Mouse (Mus musculus): ENCODE measurements at regions not wholly inside any gene's neighbourhood (a gene's known extent, or its start where the extent isn't known, plus 50 kb on each side); places are given as distances from the start of the nearest gene placed in this dataset.

- DNase-seq (ENCODE audit: low spot score), result no peak
- Histone ChIP-seq H3K27me3 (ENCODE audit: insufficient read depth, poor library complexity, severe bottlenecking) (no peaks in the 10 kb centered on the region), H3K36me3 (no peaks in the 10 kb centered on the region), H3K4me1 (no peaks in the 10 kb centered on the region), H3K4me3 (no peak overlapping the region), H3K27ac (no peak overlapping the region), H3K9me3 (no peaks in the 10 kb centered on the region)
- WGBS, result 76% methylated on average over 12 of the region's 12 CpGs
Observed at GRCm38 (mm10) chr19:28167451-28168165, 156.6 kb upstream of the Rfx3 start.

- Histone ChIP-seq H3K36me3 (no peaks in the 10 kb centered on the region), H3K27ac (no peak overlapping the region), H3K9me3 (no peaks in the 10 kb centered on the region), H3K4me3 (no peak overlapping the region), H3K4me1 (no peaks in the 10 kb centered on the region), H3K27me3 (ENCODE audit: insufficient read depth, poor library complexity, severe bottlenecking) (no peaks in the 10 kb centered on the region)
- no peak for DNase-seq (ENCODE audit: low spot score)
- WGBS, result 83% methylated on average over 7 of the region's 7 CpGs
Observed at GRCm38 (mm10) chr19:28166626-28167025, 155.7 kb upstream of the Rfx3 start.

GRCm38 (mm10) chr19:28165901-28166361, 155.0 kb upstream of the Rfx3 start:
- DNase-seq (ENCODE audit: low spot score), result peak; percentile 78
- H3K9me3 ChIP-seq, result no peaks in the 10 kb centered on the region
- H3K27me3 ChIP-seq (ENCODE audit: insufficient read depth, poor library complexity, severe bottlenecking), result no peaks in the 10 kb centered on the region
- WGBS, result 54% methylated on average over 15 of the region's 15 CpGs
- no peaks in the 10 kb centered on the region for H3K36me3 ChIP-seq
- H3K4me3 ChIP-seq, result peak overlapping the region; percentile 39; the same call in 1 of the 2 replicates
- no peaks in the 10 kb centered on the region for H3K4me1 ChIP-seq
- H3K27ac ChIP-seq, result no peak overlapping the region

- H3K27ac ChIP-seq, result no peak overlapping the region
- no peak for DNase-seq (ENCODE audit: low spot score)
- 85% methylated on average over 6 of the region's 6 CpGs for WGBS
Observed at GRCm38 (mm10) chr19:28163195-28163594, 152.2 kb upstream of the Rfx3 start.

GRCm38 (mm10) chr19:28160582-28160981, 149.6 kb upstream of the Rfx3 start:
- no peak overlapping the region for H3K4me3 ChIP-seq
- no peaks in the 10 kb centered on the region for H3K9me3 ChIP-seq
- no peaks in the 10 kb centered on the region for H3K36me3 ChIP-seq
- no peak for DNase-seq (ENCODE audit: low spot score)
- no peaks in the 10 kb centered on the region for H3K4me1 ChIP-seq
- 68% methylated on average over 4 of the region's 4 CpGs for WGBS
- no peak overlapping the region for H3K27ac ChIP-seq
- H3K27me3 ChIP-seq (ENCODE audit: insufficient read depth, poor library complexity, severe bottlenecking), result no peaks in the 10 kb centered on the region

More at GRCm38 (mm10) chr19:28163195-28163594, 152.2 kb upstream of the Rfx3 start:
- H3K27me3 ChIP-seq (ENCODE audit: insufficient read depth, poor library complexity, severe bottlenecking), result no peaks in the 10 kb centered on the region
- H3K4me3 ChIP-seq, result no peak overlapping the region
- no peaks in the 10 kb centered on the region for H3K9me3 ChIP-seq
- no peaks in the 10 kb centered on the region for H3K4me1 ChIP-seq
- no peaks in the 10 kb centered on the region for H3K36me3 ChIP-seq

GRCm38 (mm10) chr19:28157196-28157595, 146.2 kb upstream of the Rfx3 start:
- WGBS, result 81% methylated on average over 3 of the region's 3 CpGs
- no peaks in the 10 kb centered on the region for H3K36me3 ChIP-seq
- H3K27me3 ChIP-seq (ENCODE audit: insufficient read depth, poor library complexity, severe bottlenecking), result no peaks in the 10 kb centered on the region
- H3K9me3 ChIP-seq, result no peaks in the 10 kb centered on the region
- no peak for DNase-seq (ENCODE audit: low spot score)
- H3K27ac ChIP-seq, result no peak overlapping the region
- no peak overlapping the region for H3K4me3 ChIP-seq
- no peaks in the 10 kb centered on the region for H3K4me1 ChIP-seq

- Histone ChIP-seq H3K4me3 (no peak overlapping the region), H3K27me3 (ENCODE audit: insufficient read depth, poor library complexity, severe bottlenecking) (no peaks in the 10 kb centered on the region), H3K9me3 (no peaks in the 10 kb centered on the region), H3K27ac (no peak overlapping the region), H3K4me1 (no peaks in the 10 kb centered on the region), H3K36me3 (no peaks in the 10 kb centered on the region)
- no peak for DNase-seq (ENCODE audit: low spot score)
- 76% methylated on average over 10 of the region's 10 CpGs for WGBS
Observed at GRCm38 (mm10) chr19:28137581-28137980, 126.6 kb upstream of the Rfx3 start.

GRCm38 (mm10) chr19:28134806-28135205, 123.8 kb upstream of the Rfx3 start:
- H3K36me3 ChIP-seq, result no peaks in the 10 kb centered on the region
- no peaks in the 10 kb centered on the region for H3K27me3 ChIP-seq (ENCODE audit: insufficient read depth, poor library complexity, severe bottlenecking)
- H3K9me3 ChIP-seq, result no peaks in the 10 kb centered on the region
- 17% methylated on average over 1 of the region's 1 CpGs for WGBS
- DNase-seq (ENCODE audit: low spot score), result no peak
- H3K4me1 ChIP-seq, result no peaks in the 10 kb centered on the region
- H3K4me3 ChIP-seq, result no peak overlapping the region
- H3K27ac ChIP-seq, result no peak overlapping the region

GRCm38 (mm10) chr19:28111263-28112180, 100.6 kb upstream of the Rfx3 start:
- Histone ChIP-seq H3K36me3 (no peaks in the 10 kb centered on the region), H3K27me3 (ENCODE audit: insufficient read depth, poor library complexity, severe bottlenecking) (no peaks in the 10 kb centered on the region), H3K27ac (no peak overlapping the region), H3K9me3 (no peaks in the 10 kb centered on the region), H3K4me3 (no peak overlapping the region), H3K4me1 (no peaks in the 10 kb centered on the region)
- 77% methylated on average over 10 of the region's 10 CpGs for WGBS
- no peak for DNase-seq (ENCODE audit: low spot score)

- DNase-seq (ENCODE audit: low spot score), result no peak
- H3K36me3 ChIP-seq, result no peaks in the 10 kb centered on the region
- no peaks in the 10 kb centered on the region for H3K27me3 ChIP-seq (ENCODE audit: insufficient read depth, poor library complexity, severe bottlenecking)
- 18% methylated on average over 9 of the region's 9 CpGs for WGBS
- no peak overlapping the region for H3K27ac ChIP-seq
- peak overlapping the region; percentile 22; the same call in 1 of the 2 replicates for H3K4me3 ChIP-seq
- no peaks in the 10 kb centered on the region for H3K9me3 ChIP-seq
- no peaks in the 10 kb centered on the region for H3K4me1 ChIP-seq
Observed at GRCm38 (mm10) chr19:28095620-28096019, 84.7 kb upstream of the Rfx3 start.

- 82% methylated on average over 6 of the region's 6 CpGs for WGBS
- H3K9me3 ChIP-seq, result no peaks in the 10 kb centered on the region
- H3K4me1 ChIP-seq, result no peaks in the 10 kb centered on the region
- no peak overlapping the region for H3K27ac ChIP-seq
- no peak overlapping the region for H3K4me3 ChIP-seq
- DNase-seq (ENCODE audit: low spot score), result no peak
- H3K36me3 ChIP-seq, result no peaks in the 10 kb centered on the region
- no peaks in the 10 kb centered on the region for H3K27me3 ChIP-seq (ENCODE audit: insufficient read depth, poor library complexity, severe bottlenecking)
Observed at GRCm38 (mm10) chr19:28092252-28092651, 81.3 kb upstream of the Rfx3 start.

GRCm38 (mm10) chr19:28087607-28088546, 76.9 kb upstream of the Rfx3 start:
- H3K36me3 ChIP-seq, result no peaks in the 10 kb centered on the region
- DNase-seq (ENCODE audit: low spot score), result no peak
- no peaks in the 10 kb centered on the region for H3K9me3 ChIP-seq
- no peak overlapping the region for H3K27ac ChIP-seq
- H3K27me3 ChIP-seq (ENCODE audit: insufficient read depth, poor library complexity, severe bottlenecking), result no peaks in the 10 kb centered on the region
- no peaks in the 10 kb centered on the region for H3K4me1 ChIP-seq
- H3K4me3 ChIP-seq, result no peak overlapping the region
- WGBS, result 77% methylated on average over 12 of the region's 12 CpGs
